In genomic region chr10:76903099-76903498, GRCm38 (mm10) we compare ENCODE assay signal across 9 mouse cellular contexts. TPM values are rescaled to one million over a fixed set of nuclear protein-coding genes. Genes with fewer than 3 reads are reported as not detected.
A peak's percentile ranks its signal among the peaks of the same experiment; 100 is the strongest.
DNase-seq lines count a peak whose midpoint lies in the region; ATAC-seq and TF ChIP-seq lines count a peak whose summit lies in the region.
"Had no signal": no experiment of that assay in that cellular context is flagged by ENCODE, and none has a peak within 500 bp of the region (broad histone marks: within the 10 kb centered on the region; RNA-seq: fewer than 3 reads in every experiment).

No protein-coding gene starts in this region.

- H3K4me1 ChIP-seq in cerebellum, adult 2 months (ENCODE audit: control insufficient read depth, insufficient read depth, low read length) = peaks cover 22% of the 10 kb centered on the region
- H3K4me1 ChIP-seq in kidney, postnatal 0 days (replicated peaks; ENCODE audit: insufficient read depth, low read length) = peaks cover 16% of the 10 kb centered on the region; the same call in 1 of the 2 replicates
- H3K4me1 ChIP-seq in embryonic facial prominence, embryonic 14.5 days (ENCODE audit: control insufficient read depth, insufficient read depth, low read length) = peaks cover 22% of the 10 kb centered on the region
- peaks cover 18% of the 10 kb centered on the region for H3K4me1 ChIP-seq in midbrain, embryonic 15.5 days

- no peak for ATAC-seq in kidney, postnatal 0 days (replicated peaks; ENCODE audit: low FRiP score, low read depth)
- no peak for ATAC-seq in embryonic facial prominence, embryonic 14.5 days (ENCODE audit: low read depth)
- ATAC-seq in midbrain, embryonic 15.5 days (replicated peaks) = no peak
- ATAC-seq: CD4-positive, CD25-positive, alpha-beta regulatory T cell, adult 4 months had no signal

- H3K4me2 ChIP-seq in kidney, postnatal 0 days (ENCODE audit: low read length) = no peak overlapping the region
- no peak overlapping the region for H3K4me2 ChIP-seq in embryonic facial prominence, embryonic 14.5 days (ENCODE audit: low read depth, low read length)
- H3K4me2 ChIP-seq in midbrain, embryonic 15.5 days = no peak overlapping the region

- no peak for TF ChIP-seq CTCF in cerebellum, adult 2 months (IDR thresholded peaks at IDR 0.05; ENCODE audit: borderline replicate concordance, insufficient read depth, low read depth, low read length)
- no peak for TF ChIP-seq CTCF in kidney, postnatal 0 days (IDR thresholded peaks at IDR 0.05; ENCODE audit: low read depth)

- H3K9me3 ChIP-seq in kidney, postnatal 0 days (replicated peaks; ENCODE audit: low read length) = no peaks in the 10 kb centered on the region
- no peaks in the 10 kb centered on the region for H3K9me3 ChIP-seq in embryonic facial prominence, embryonic 14.5 days (ENCODE audit: control insufficient read depth, low read length)
- no peaks in the 10 kb centered on the region for H3K9me3 ChIP-seq in midbrain, embryonic 15.5 days

- no peak for TF ChIP-seq POLR2A in cerebellum, adult 2 months (IDR thresholded peaks at IDR 0.05; ENCODE audit: borderline replicate concordance, insufficient read depth, low read length)

- no peaks in the 10 kb centered on the region for H3K27me3 ChIP-seq in cerebellum, adult 2 months (ENCODE audit: control insufficient read depth, insufficient read depth, low read length)
- no peaks in the 10 kb centered on the region for H3K27me3 ChIP-seq in kidney, postnatal 0 days (ENCODE audit: insufficient read depth, low read length)
- H3K27me3 ChIP-seq in embryonic facial prominence, embryonic 14.5 days (replicated peaks; ENCODE audit: control insufficient read depth, insufficient read depth, low read length) = no peaks in the 10 kb centered on the region
- no peaks in the 10 kb centered on the region for H3K27me3 ChIP-seq in midbrain, embryonic 15.5 days (replicated peaks)

- 34% methylated on average over 3 of the region's 3 CpGs for WGBS in cerebellum, adult 2 months
- 56% methylated on average over 3 of the region's 3 CpGs for WGBS in kidney, postnatal 0 days
- WGBS in embryonic facial prominence, embryonic 14.5 days = 54% methylated on average over 3 of the region's 3 CpGs
- WGBS in midbrain, embryonic 15.5 days = 81% methylated on average over 3 of the region's 3 CpGs

- no peak overlapping the region for H3K4me3 ChIP-seq in cerebellum, adult 2 months (replicated peaks; ENCODE audit: insufficient read depth, low read depth, low read length)
- no peak overlapping the region for H3K4me3 ChIP-seq in kidney, postnatal 0 days (replicated peaks; ENCODE audit: low read depth, low read length)
- H3K4me3 ChIP-seq in embryonic facial prominence, embryonic 14.5 days (ENCODE audit: low read depth, low read length) = no peak overlapping the region
- H3K4me3 ChIP-seq in midbrain, embryonic 15.5 days = no peak overlapping the region

- H3K27ac ChIP-seq in cerebellum, adult 2 months (ENCODE audit: insufficient read depth, low read length) = peak overlapping the region; percentile 37
- H3K27ac ChIP-seq in kidney, postnatal 0 days = no peak overlapping the region
- H3K27ac ChIP-seq in embryonic facial prominence, embryonic 14.5 days (replicated peaks; ENCODE audit: low read depth, low read length) = peak overlapping the region; percentile 28; the same call in 1 of the 2 replicates
- H3K27ac ChIP-seq in midbrain, embryonic 15.5 days = peak overlapping the region; percentile 29; the same call in 1 of the 2 replicates

- no peak overlapping the region for H3K9ac ChIP-seq in kidney, postnatal 0 days (ENCODE audit: low read depth, low read length)
- H3K9ac ChIP-seq in embryonic facial prominence, embryonic 14.5 days (ENCODE audit: low read depth, low read length) = no peak overlapping the region
- no peak overlapping the region for H3K9ac ChIP-seq in midbrain, embryonic 15.5 days

- H3K36me3 ChIP-seq in kidney, postnatal 0 days (ENCODE audit: insufficient read depth, low read length) = no peaks in the 10 kb centered on the region
- no peaks in the 10 kb centered on the region for H3K36me3 ChIP-seq in embryonic facial prominence, embryonic 14.5 days (ENCODE audit: control insufficient read depth, insufficient read depth, low read length)
- H3K36me3 ChIP-seq in midbrain, embryonic 15.5 days (replicated peaks) = no peaks in the 10 kb centered on the region

- DNase-seq in cerebellum, adult 2 months = peak in 1 of 2 experiments; percentile 57
- no peak for DNase-seq in cerebellum, adult 9-11 months
- DNase-seq in kidney, postnatal 0 days (ENCODE audit: low spot score) = peak; percentile 17
- DNase-seq in kidney, postnatal 25 days = no peak
- no peak for DNase-seq in embryonic facial prominence, embryonic 14.5 days (ENCODE audit: low spot score)
- no peak for DNase-seq in right cerebral cortex, postnatal 14 days
- no peak for DNase-seq in left cerebral cortex, adult 8-10 months (ENCODE audit: low spot score in 2 of 2)

RNA-seq across cellular contexts. Expression of gene Pcbp3, which starts 58.6 kb away (rescaled TPM):
- polyA plus RNA-seq in cerebellum, adult 2 months (2012; rRNA removed) = 72.3 and 79.5 TPM in 2 replicates
- polyA plus RNA-seq in kidney, postnatal 0 days (2015; fragmentation: Nextera tagmentation; extraction: Ambion mirVana) = 32.3 and 37.8 TPM in 2 replicates
- 18.9 and 20.9 TPM in 2 replicates for polyA plus RNA-seq in embryonic facial prominence, embryonic 14.5 days (2014; fragmentation: Nextera tagmentation; extraction: Ambion mirVana)
- 69.5 and 72.5 TPM in 2 replicates for polyA plus RNA-seq in midbrain, embryonic 15.5 days (2015; fragmentation: Nextera tagmentation; extraction: Ambion mirVana)
- 10 to 100 TPM; 62.1 to 75.2 (median 68.7) TPM for total RNA-seq in left cerebral cortex, adult 8-10 months (2022)
